Mouse (Mus musculus) lung, embryonic 15.5 days (tissue): Measurements from ENCODE around the gene Tnni1. TPM values are rescaled to one million over a fixed set of nuclear protein-coding genes. Genes with fewer than 3 reads are reported as not detected.
A peak's percentile ranks its signal among the peaks of the same experiment; 100 is the strongest.

Experiments used
- ATAC-seq: fragments of 200-750 bp; cut with Nextera tagmentation; 2 replicates; pipeline ENCODE4 v1.8.0; 2017; ENCODE audit warnings: moderate number of reproducible peaks, borderline replicate concordance; ENCODE audit not compliant: low FRiP score, low TSS enrichment; ENCODE audit errors: extremely low read depth
- H3K27ac ChIP-seq: fragments of 300-500 bp; sonication (generic); 2 replicates; pipeline ENCODE4 v1.5.1; 2015; ENCODE audit warnings: moderate library complexity, mild to moderate bottlenecking, inconsistent platforms
- H3K27me3 ChIP-seq: fragments of 300-500 bp; sonication (generic); 2 replicates; pipeline ENCODE4 v1.6.1; 2015; ENCODE audit warnings: inconsistent platforms
- H3K36me3 ChIP-seq: fragments of 300-500 bp; sonication (generic); 2 replicates; pipeline ENCODE4 v1.6.1; 2015; ENCODE audit warnings: inconsistent platforms
- H3K4me1 ChIP-seq: fragments of 300-500 bp; sonication (generic); 2 replicates; pipeline ENCODE4 v1.6.1; 2015; ENCODE audit warnings: inconsistent platforms
- H3K4me2 ChIP-seq: fragments of 300-500 bp; sonication (generic); 2 replicates; pipeline ENCODE4 v1.6.1; 2015; ENCODE audit warnings: inconsistent platforms, mild to moderate bottlenecking, moderate library complexity
- H3K4me3 ChIP-seq: fragments of 300-500 bp; sonication (generic); 2 replicates; pipeline ENCODE4 v1.5.1; 2015; ENCODE audit warnings: mild to moderate bottlenecking, inconsistent platforms
- H3K9ac ChIP-seq: fragments of 300-500 bp; sonication (generic); 2 replicates; pipeline ENCODE4 v1.6.1; 2015; ENCODE audit warnings: inconsistent platforms
- H3K9me3 ChIP-seq: fragments of 300-500 bp; sonication (generic); 2 replicates; pipeline ENCODE4 v1.6.1; 2016; ENCODE audit warnings: inconsistent platforms
- WGBS: fragments of 180-500 bp; shearing (Covaris S2); methylation state at CpG from one replicate; pipeline ENCODE4 v1.1.7; 2015; 5-methylcytosine and 5-hydroxymethylcytosine counted together
- polyA plus RNA-seq: library from polyadenylated mRNA; unstranded; fragments of >200 nt; fragmentation: Nextera tagmentation; extraction: Ambion mirVana; gene quantifications from 2 replicates; pipeline ENCODE4 v1.2.1, GENCODE M21; 2015

Tnni1 gene
- polyA plus RNA-seq, 1 experiment from 2014 or later = 117 TPM

DNA sequence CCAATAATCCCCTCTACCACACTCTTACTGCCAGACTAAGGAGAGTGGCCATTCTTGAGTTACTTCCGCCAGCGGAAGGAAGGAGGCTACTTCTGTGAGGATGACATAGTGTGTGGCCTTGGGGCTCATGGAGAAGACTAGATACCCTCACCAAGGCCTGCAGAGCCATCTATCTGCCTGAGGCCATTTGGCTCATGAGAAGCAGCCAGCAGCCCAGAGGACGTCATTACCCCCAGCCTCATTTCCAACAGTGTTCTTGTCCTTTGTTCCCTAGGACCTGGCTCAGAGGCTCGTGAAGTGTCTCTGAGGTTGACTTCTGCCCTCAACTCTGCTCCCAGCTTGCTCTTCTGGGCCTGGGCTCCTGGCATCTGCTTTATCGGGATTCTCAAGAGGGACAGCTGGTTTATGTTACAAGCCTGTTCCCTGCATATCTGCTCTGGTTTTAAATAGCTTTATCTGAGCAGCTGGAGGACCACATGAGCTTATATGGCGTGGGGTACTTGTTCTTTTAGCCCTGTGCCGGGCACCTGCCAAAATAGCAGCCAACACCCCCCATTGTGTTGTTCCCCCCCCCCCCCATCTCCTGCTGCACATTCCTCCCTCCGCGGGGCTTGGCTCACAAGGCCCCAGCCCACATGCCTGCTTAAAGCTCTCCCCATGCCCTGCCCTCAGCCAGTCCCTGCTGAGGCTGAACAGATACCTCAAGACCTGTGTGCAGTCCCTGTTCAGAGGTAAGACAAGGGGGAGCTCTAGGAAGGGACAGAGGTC is 56.7 kb downstream of the Tnni1 start, which contains the start of gene Tnnt2:
Gene Tnnt2 (plus strand): TSS at position 639 of the 768 bp plus-strand sequence.
- Histone ChIP-seq H3K27me3 (no peaks in the 10 kb centered on the region), H3K4me1 (peaks cover 11% of the 10 kb centered on the region), H3K27ac (0 out of 2 replicates have a peak within 1 kb of the TSS, but pooled peaks have one; percentile 22), H3K4me3 (no peak within 1 kb of the TSS), H3K9ac (no peak within 1 kb of the TSS), H3K9me3 (no peaks in the 10 kb centered on the region), H3K4me2 (no peak within 1 kb of the TSS), H3K36me3 (no peaks in the 10 kb centered on the region)
- whole genome bisulfite sequencing = 27% methylated on average over 9 of the region's 9 CpGs
- peak; percentile 50; the same call in 1 of the 2 replicates for ATAC-seq

DNA sequence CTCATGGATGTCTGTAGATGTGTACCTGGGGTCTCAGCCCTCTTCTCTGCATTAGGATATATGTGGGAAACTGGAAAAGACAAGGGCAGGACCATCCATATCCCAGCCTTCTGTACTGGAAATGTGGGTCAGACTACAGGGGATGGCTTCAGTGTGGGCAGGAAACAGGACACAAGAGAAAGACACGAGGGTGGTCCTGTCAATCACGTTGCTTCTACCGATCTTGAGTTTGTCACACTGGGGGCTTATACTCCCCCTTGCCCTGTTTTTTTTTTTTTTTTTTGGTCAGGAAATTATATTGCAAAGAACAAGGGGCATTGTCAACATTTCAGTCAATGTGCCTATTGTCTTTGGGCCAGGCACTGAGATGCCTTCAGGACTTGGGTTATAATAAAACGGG is 59.4 kb downstream of the Tnni1 start:
- Histone ChIP-seq H3K4me2 (no peak overlapping the region), H3K9ac (no peak overlapping the region), H3K4me3 (no peak overlapping the region), H3K9me3 (no peaks in the 10 kb centered on the region), H3K27ac (no peak overlapping the region), H3K36me3 (no peaks in the 10 kb centered on the region), H3K4me1 (peaks cover 11% of the 10 kb centered on the region), H3K27me3 (no peaks in the 10 kb centered on the region)
- no peak for ATAC-seq
- WGBS = 59% methylated on average over 4 of the region's 4 CpGs

DNA sequence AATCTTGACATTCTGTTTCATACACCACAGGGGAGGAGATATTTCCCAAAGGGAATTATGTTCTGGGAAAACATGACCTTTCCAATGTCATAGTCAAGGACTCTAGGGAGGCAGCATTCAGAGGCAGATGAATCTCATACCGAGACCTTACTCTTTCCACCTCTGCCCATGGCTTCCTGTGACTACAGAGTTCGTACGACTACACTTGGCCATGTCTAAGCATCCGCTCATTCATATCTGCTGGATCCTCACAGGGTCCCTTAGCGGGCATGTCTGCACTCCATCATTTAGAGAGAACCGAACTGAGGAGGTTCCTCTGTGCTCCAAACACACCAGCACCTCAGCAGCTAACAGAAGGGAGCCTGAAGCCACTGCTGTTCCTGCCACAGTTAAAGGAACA is 59.8 kb downstream of the Tnni1 start:
- H3K4me1 ChIP-seq = peaks cover 13% of the 10 kb centered on the region
- no peak overlapping the region for H3K4me2 ChIP-seq
- H3K36me3 ChIP-seq = no peaks in the 10 kb centered on the region
- no peaks in the 10 kb centered on the region for H3K9me3 ChIP-seq
- H3K27ac ChIP-seq = no peak overlapping the region
- no peak overlapping the region for H3K9ac ChIP-seq
- no peak overlapping the region for H3K4me3 ChIP-seq
- no peak for ATAC-seq
- no peaks in the 10 kb centered on the region for H3K27me3 ChIP-seq
- 83% methylated on average over 6 of the region's 6 CpGs for WGBS

DNA sequence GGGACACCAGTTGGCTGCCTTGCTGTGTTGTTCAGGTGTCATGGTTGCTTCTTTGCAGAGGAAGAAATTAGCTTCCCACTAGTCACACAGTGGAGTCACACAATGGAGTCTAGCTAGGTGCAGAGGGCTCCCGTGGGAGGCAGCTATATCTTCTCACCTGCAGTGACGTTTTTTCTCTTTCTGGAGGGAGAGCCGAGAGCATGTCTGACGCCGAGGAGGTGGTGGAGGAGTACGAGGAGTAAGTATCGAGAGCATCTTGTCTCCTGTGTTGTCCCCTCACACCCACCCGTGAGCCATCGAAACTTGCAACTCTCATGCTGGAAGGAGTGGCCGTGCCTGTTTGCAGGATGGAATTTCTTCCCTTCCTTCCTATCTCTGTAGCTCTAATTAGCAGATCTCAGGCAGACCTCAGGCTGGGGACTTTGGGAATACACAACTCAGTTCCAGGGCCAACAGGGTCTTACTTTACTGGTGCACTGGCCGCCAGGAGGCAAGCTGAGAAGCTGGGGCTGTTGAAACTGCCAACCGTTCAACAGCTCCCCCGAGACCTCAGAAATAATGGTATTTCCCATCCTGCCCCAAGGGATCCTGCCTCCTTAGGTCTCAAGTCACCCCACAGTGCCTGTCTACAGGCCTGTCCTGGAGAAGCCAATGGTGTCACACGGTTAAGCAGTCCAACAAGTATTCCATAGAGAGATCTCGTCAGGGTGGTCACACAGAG is 61.6 kb downstream of the Tnni1 start:
- Histone ChIP-seq H3K4me2 (no peak overlapping the region), H3K36me3 (no peaks in the 10 kb centered on the region), H3K4me1 (peaks cover 19% of the 10 kb centered on the region), H3K27ac (no peak overlapping the region), H3K9me3 (no peaks in the 10 kb centered on the region), H3K27me3 (no peaks in the 10 kb centered on the region), H3K9ac (no peak overlapping the region), H3K4me3 (no peak overlapping the region)
- no peak for ATAC-seq
- WGBS = 47% methylated on average over 15 of the region's 15 CpGs

DNA sequence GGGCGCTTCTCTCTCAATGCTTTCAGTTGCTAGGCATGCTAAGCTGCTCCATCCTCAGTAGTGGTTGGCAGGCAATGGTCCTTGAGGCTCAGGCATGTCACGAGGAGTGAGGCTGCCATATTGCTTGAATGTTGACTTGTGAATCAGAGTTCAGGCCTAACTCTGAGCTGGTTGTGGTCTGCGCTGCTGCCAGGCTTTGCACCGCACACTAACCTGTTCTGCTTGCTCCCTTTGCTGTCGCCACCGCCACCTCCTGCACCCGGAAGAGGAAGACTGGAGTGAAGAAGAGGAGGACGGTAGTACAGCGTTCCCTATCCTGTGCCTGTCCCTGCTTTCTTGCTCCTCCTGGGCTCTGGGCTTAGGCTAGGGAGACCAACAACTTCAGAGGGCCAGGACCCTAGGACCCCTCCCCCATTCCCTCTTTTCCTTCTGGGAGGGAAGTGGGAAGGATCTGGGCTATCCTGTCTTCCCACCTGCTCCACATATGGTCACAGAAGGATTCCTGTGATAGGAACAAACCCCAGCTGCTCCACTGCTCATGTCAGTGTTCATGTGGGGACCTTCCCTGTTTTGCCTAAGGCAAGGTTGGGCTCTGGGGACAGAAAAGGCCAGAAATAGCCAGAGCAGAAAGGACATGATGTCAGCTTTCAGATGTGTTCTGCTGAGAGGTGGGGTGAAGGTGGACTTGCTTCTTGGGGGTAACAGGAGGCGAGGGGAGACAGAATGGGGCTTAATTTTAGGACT is 64.5 kb downstream of the Tnni1 start:
- Histone ChIP-seq H3K9ac (no peak overlapping the region), H3K4me1 (peaks cover 15% of the 10 kb centered on the region; the same call in 1 of the 2 replicates), H3K27me3 (no peaks in the 10 kb centered on the region), H3K9me3 (no peaks in the 10 kb centered on the region), H3K4me3 (no peak overlapping the region), H3K27ac (no peak overlapping the region), H3K36me3 (no peaks in the 10 kb centered on the region), H3K4me2 (no peak overlapping the region)
- no peak for ATAC-seq
- WGBS = 83% methylated on average over 10 of the region's 10 CpGs

DNA sequence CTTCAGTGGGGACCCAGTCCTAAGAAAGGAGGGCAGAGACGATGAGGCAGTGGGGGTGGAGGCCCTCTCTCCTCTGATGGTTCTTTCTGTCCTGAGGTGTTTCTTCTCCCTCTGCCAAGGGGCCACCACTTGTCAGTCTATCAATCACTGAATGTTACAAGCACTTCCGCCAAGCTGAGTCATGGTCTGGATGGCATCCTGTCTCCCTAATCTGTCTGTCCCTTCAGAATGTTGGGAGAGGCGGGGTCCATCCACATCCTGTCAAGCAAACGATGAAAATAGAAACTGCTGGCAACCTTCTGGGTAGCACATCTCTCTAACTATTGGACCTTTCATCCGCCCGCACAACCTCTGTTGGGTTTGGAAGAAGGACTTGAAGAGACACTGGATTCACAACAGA is 65.2 kb downstream of the Tnni1 start:
- H3K27ac ChIP-seq = no peak overlapping the region
- peak; percentile 60; the same call in 1 of the 2 replicates for ATAC-seq
- H3K4me1 ChIP-seq = peaks cover 15% of the 10 kb centered on the region; the same call in 1 of the 2 replicates
- no peak overlapping the region for H3K9ac ChIP-seq
- no peaks in the 10 kb centered on the region for H3K36me3 ChIP-seq
- H3K9me3 ChIP-seq = no peaks in the 10 kb centered on the region
- H3K27me3 ChIP-seq = no peaks in the 10 kb centered on the region
- no peak overlapping the region for H3K4me2 ChIP-seq
- 47% methylated on average over 6 of the region's 6 CpGs for WGBS
- no peak overlapping the region for H3K4me3 ChIP-seq

DNA sequence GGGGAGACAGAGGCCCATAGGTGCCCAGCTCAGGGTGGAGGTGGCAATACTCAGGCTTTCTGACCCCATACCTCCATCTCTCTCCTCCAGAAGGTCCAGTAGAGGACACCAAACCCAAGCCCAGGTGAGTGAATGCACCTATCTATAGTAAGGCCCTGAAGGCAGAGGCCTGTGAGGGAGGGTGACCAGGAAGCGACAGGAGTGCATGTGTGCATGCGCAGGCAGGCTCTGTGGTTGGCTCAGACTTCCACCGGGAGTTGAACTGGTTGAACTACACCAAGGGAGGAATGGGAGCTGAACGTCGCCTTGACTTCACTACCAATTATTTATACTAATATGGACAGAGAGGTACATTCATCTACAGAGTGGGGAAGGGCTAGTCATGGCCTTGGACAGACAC is 67.4 kb downstream of the Tnni1 start:
- H3K36me3 ChIP-seq = no peaks in the 10 kb centered on the region
- no peaks in the 10 kb centered on the region for H3K9me3 ChIP-seq
- 79% methylated on average over 5 of the region's 5 CpGs for WGBS
- no peaks in the 10 kb centered on the region for H3K27me3 ChIP-seq
- H3K4me3 ChIP-seq = no peak overlapping the region
- no peak overlapping the region for H3K9ac ChIP-seq
- peaks cover 15% of the 10 kb centered on the region; the same call in 1 of the 2 replicates for H3K4me1 ChIP-seq
- no peak overlapping the region for H3K27ac ChIP-seq
- ATAC-seq = no peak
- no peak overlapping the region for H3K4me2 ChIP-seq

DNA sequence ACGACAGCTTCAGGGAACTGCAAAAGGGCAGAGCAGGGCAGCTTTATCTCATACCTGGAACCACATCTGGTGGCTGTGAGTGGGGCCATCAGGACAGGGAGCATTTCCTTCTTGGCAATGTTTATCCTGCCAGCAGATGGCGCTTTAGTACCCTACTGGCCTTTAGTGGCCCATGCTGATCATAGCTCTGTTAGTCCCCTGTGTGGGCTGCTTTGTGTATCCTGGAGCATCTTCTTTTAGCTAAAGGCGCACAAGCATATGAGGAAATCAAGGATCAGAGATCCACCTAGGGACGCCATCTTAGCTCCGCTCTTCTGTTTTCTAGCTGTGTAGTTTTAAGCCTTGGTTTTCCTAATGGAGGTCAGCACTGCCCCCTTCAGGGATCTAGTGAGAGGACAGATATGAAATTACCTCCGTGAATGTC is 67.9 kb downstream of the Tnni1 start:
- H3K4me1 ChIP-seq = peaks cover 17% of the 10 kb centered on the region; the same call in 1 of the 2 replicates
- H3K4me2 ChIP-seq = no peak overlapping the region
- no peaks in the 10 kb centered on the region for H3K27me3 ChIP-seq
- H3K9ac ChIP-seq = no peak overlapping the region
- WGBS = 26% methylated on average over 6 of the region's 6 CpGs
- H3K4me3 ChIP-seq = no peak overlapping the region
- no peaks in the 10 kb centered on the region for H3K9me3 ChIP-seq
- H3K27ac ChIP-seq = no peak overlapping the region
- H3K36me3 ChIP-seq = no peaks in the 10 kb centered on the region
- ATAC-seq = no peak

DNA sequence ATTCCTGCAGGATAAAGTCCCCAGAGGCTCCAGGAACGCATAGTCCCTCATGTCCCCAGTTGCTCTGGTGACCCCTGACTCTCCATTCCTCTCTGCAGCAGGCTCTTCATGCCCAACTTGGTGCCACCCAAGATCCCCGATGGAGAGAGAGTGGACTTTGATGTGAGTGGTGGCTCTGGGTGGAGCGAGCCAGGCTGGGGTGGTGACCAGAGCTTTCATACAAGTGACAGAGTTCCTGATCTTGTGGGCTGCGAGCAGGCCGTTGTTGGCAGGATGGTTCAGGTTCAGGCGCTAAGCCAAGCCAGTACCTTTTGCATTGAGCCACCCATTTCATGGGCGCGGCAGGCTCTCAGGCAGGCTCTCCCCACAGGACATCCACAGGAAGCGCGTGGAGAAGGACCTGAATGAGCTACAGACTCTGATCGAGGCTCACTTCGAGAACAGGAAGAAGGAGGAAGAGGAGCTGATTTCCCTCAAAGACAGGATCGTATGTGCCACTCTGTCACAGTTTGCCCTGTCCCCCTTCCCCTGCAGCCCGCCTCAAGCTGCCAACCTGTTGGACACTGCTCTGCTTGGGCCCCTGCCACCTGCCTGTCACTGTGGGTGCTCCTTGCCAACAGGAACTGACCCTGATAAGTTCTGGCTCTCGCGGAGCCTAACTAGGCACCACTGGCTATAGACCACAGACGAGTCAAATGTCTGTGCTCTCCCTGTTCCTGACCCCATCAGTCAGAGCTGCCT is 68.5 kb downstream of the Tnni1 start:
- Histone ChIP-seq H3K9me3 (no peaks in the 10 kb centered on the region), H3K36me3 (no peaks in the 10 kb centered on the region), H3K4me2 (no peak overlapping the region), H3K9ac (no peak overlapping the region), H3K4me3 (no peak overlapping the region), H3K27me3 (no peaks in the 10 kb centered on the region), H3K27ac (no peak overlapping the region), H3K4me1 (peaks cover 22% of the 10 kb centered on the region; the same call in 1 of the 2 replicates)
- no peak for ATAC-seq
- WGBS = 71% methylated on average over 17 of the region's 17 CpGs

DNA sequence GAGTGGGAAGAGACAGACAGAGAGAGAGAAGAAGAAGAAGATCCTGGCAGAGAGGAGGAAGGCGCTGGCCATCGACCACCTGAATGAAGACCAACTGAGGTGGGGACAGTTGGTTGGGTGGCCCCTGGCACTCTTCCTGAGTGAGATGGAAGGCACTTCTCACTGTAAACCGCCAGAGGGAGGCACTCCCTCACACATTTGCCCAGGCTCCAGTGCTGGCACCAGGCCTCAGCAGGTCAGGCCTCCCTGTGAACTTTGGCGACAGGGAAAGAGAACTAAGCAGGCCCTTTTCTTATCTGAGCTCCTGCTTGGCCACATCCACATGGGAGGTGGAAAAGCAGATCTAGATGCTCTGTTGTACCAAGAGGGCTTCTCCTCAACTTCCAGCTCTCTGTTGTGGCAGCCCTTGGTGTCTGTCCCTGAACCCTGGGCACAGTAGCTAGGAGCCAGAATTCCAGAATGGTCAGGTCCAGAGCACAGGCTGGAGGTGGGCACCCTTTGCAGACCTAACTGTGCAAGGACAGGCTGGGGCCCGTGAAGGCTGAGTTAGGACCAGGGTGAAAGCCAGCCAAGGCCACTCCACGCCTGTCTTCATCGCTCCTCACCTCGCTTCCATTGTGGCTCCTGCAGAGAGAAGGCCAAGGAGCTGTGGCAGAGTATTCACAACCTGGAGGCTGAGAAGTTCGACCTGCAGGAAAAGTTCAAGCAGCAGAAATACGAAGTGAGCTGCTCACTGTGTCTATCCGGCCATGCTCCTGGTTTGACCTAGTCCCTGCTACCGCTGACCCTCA is 71.7 kb downstream of the Tnni1 start:
- no peak for ATAC-seq

More for the DNA sequence above, 71.7 kb downstream of the Tnni1 start:
- Histone ChIP-seq H3K36me3 (no peaks in the 10 kb centered on the region), H3K4me1 (0 out of 2 replicates have a peak, but pooled peaks cover 12% of the 10 kb centered on the region), H3K4me2 (no peak overlapping the region), H3K9me3 (no peaks in the 10 kb centered on the region), H3K4me3 (no peak overlapping the region), H3K27me3 (no peaks in the 10 kb centered on the region), H3K27ac (no peak overlapping the region), H3K9ac (no peak overlapping the region)
- WGBS = 67% methylated on average over 12 of the region's 12 CpGs
